ENCODE assay signal across 7 mouse cellular contexts in the genomic region with DNA sequence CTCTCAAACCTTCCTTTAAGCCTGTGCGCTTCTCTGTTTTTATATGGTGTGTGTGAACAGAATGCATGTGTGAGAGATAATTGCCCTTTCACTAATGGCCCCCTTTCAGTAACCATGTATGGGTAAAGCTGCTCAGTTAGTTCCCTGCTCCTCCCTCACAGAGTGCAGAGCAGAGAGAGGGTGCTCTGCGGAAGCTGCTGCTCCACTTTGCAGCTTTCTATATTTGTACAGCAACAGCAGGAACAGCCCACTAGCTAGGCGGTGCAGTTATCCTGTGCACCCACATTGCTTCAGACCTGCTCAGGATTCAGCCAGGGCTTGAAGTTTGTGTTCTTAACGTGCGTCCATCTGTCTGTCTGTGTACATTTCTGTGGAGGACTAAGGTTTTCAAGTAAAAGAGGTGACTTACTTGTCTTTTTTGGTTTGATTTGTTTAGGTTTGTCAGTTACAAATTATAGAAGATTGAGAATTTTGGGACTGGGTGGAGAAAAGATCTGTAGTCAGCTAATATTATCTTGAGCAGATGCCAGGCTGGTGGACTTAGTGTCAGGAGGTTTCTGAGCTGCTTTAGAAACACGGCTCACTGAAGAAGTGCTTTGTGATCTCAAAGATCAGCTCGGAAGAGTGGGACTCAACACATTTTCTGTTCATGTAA. TPM values are rescaled to one million over a fixed set of nuclear protein-coding genes. Genes with fewer than 3 reads are reported as not detected.
DNase-seq lines count a peak whose midpoint lies in the region; ATAC-seq lines count a peak whose summit lies in the region.

No protein-coding gene starts in this region.

- no peak overlapping the region for H3K4me3 ChIP-seq in midbrain, embryonic 16.5 days (ENCODE audit: low read depth, low read length)
- H3K4me3 ChIP-seq in midbrain, embryonic 11.5 days (ENCODE audit: low read depth, low read length) = no peak overlapping the region

- no peaks in the 10 kb centered on the region for H3K27me3 ChIP-seq in midbrain, embryonic 16.5 days (ENCODE audit: control insufficient read depth, insufficient read depth, low read depth, low read length)
- H3K27me3 ChIP-seq in midbrain, embryonic 11.5 days (ENCODE audit: control insufficient read depth, insufficient read depth, low read length) = no peaks in the 10 kb centered on the region

- WGBS in midbrain, embryonic 16.5 days = 63% methylated on average over 7 of the region's 7 CpGs
- 91% methylated on average over 7 of the region's 7 CpGs for WGBS in midbrain, embryonic 11.5 days

- H3K4me1 ChIP-seq in midbrain, embryonic 16.5 days (ENCODE audit: control insufficient read depth, insufficient read depth, low read length) = peaks cover 16% of the 10 kb centered on the region; the same call in 1 of the 2 replicates
- no peaks in the 10 kb centered on the region for H3K4me1 ChIP-seq in midbrain, embryonic 11.5 days (ENCODE audit: control insufficient read depth, insufficient read depth, low read length)

- H3K36me3 ChIP-seq in midbrain, embryonic 16.5 days (ENCODE audit: control insufficient read depth, insufficient read depth, low read length) = no peaks in the 10 kb centered on the region
- H3K36me3 ChIP-seq in midbrain, embryonic 11.5 days (ENCODE audit: control insufficient read depth, insufficient read depth, low read length) = no peaks in the 10 kb centered on the region

- peak; percentile 50; the same call in 1 of the 2 replicates for ATAC-seq in midbrain, embryonic 16.5 days
- ATAC-seq in midbrain, embryonic 11.5 days (ENCODE audit: low FRiP score) = no peak
- ATAC-seq in monocyte, adult 5-6 weeks (replicated peaks; ENCODE audit: insufficient number of reproducible peaks, low FRiP score, low TSS enrichment, poor library complexity, severe bottlenecking) = no peak

- no peak for DNase-seq in midbrain, embryonic 11.5 days (ENCODE audit: low spot score, missing footprints)
- DNase-seq in cerebellum, postnatal 25 days = peak; percentile 67 to 71
- DNase-seq in heart, adult 9 months (ENCODE audit: low spot score in 2 of 2) = peak; percentile 20 to 29
- peak; percentile 33 to 42 for DNase-seq in layer of hippocampus, postnatal 25 days (ENCODE audit: extremely low spot score in 1 of 2, low spot score in 1 of 2)
- peak; percentile 31 for DNase-seq in lung, postnatal 36 days

- H3K27ac ChIP-seq in midbrain, embryonic 16.5 days (ENCODE audit: low read length) = peak overlapping the region; percentile 33; the same call in 1 of the 2 replicates
- no peak overlapping the region for H3K27ac ChIP-seq in midbrain, embryonic 11.5 days (ENCODE audit: low read depth, low read length)

- H3K9me3 ChIP-seq in midbrain, embryonic 16.5 days (replicated peaks; ENCODE audit: control insufficient read depth, low read length, poor library complexity, severe bottlenecking) = no peaks in the 10 kb centered on the region
- no peaks in the 10 kb centered on the region for H3K9me3 ChIP-seq in midbrain, embryonic 11.5 days (ENCODE audit: control insufficient read depth, low read length)

- H3K4me2 ChIP-seq in midbrain, embryonic 16.5 days (ENCODE audit: low read length) = no peak overlapping the region
- no peak overlapping the region for H3K4me2 ChIP-seq in midbrain, embryonic 11.5 days

- no peak overlapping the region for H3K9ac ChIP-seq in midbrain, embryonic 16.5 days (ENCODE audit: low read depth, low read length)
- H3K9ac ChIP-seq in midbrain, embryonic 11.5 days (ENCODE audit: low read length) = no peak overlapping the region

RNA-seq across cellular contexts. Expression of gene Celf1, which starts 24.8 kb away (rescaled TPM):
- polyA plus RNA-seq in midbrain, embryonic 16.5 days (2015; fragmentation: Nextera tagmentation; extraction: Ambion mirVana) = 115 and 121 TPM in 2 replicates
- polyA plus RNA-seq in midbrain, embryonic 11.5 days (2014; fragmentation: Nextera tagmentation; extraction: Ambion mirVana) = 99.8 and 103 TPM in 2 replicates
- 100 to 1,000 TPM; 138 to 153 TPM for total RNA-seq in layer of hippocampus, postnatal 25 days (2021)
- total RNA-seq in monocyte, adult 5-6 weeks (2017) = 22.3 to 60.8 TPM (median 27.6 TPM) in 3 replicates
